Mouse (Mus musculus) T-helper 1 cell (primary cell): ENCODE results near the gene Ing5.
"Not testable (repeated sequence)": the region's sequence is repeated elsewhere in the genome, so short reads cannot be mapped to it uniquely, and the experiment has no call there.

Experiments used
- in situ Hi-C: fragments of 300-600 bp; cut with MboI, MseI; formaldehyde crosslinking; loops from one replicate; pipeline ENCODE4 v1.15.1; 2025; ENCODE audit warnings: high pct_unique_total_duplicates

Ing5 gene

DNA sequence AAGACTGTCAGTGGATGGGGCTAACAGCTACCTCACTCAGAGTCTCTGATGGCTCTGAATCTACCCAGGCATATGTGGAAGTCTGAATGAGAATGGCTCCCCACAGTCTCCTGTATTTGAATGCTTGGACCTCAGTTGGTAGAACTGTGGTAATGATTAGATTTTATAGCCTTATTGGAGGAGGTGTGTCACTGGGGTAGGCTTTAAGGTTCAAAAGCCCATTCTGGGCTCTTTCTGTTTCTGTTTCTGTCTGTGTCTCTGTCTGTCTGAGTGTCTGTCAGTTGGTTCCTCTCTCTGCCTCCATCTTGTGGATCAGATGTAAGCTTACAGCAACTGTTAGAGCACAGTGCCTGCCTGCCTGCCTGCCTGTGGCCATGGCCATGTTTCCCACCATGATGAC lies 55.9 kb downstream of the Ing5 start:
- in situ Hi-C loops: loop anchor here (5.0 kb wide), 1 partner anchor 63 kb away; no protein-coding TSS in a partner anchor

DNA sequence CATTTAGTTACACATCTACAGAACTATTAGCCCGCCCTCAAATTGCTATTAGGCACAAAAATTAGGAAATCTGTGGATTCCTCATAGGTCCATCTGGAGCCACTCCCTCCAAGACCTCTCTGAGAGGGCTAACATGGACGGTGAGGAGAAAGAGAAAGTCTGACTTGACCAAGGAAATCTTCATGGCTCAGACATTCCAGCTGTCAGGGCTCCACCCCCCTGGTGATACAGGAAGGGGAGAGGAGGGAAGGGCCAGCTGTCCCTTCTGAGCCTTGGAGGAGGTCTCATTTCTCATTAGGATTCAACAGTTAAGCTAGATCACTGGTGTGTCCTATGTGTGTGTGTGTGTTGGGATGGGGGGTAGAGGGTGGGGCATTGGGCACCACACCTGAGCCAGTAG lies 57.3 kb downstream of the Ing5 start, which contains the start of gene Gal3st2:
Gene Gal3st2 (plus strand): TSS at position 259 of the 400 bp plus-strand sequence.
- in situ Hi-C loops: not testable (repeated sequence)
